Mouse (Mus musculus): ENCODE measurements at regions not wholly inside any gene's neighbourhood (a gene's known extent, or its start where the extent isn't known, plus 50 kb on each side); places are given as distances from the start of the nearest gene placed in this dataset.
A peak's percentile ranks its signal among the peaks of the same experiment; 100 is the strongest.

DNA sequence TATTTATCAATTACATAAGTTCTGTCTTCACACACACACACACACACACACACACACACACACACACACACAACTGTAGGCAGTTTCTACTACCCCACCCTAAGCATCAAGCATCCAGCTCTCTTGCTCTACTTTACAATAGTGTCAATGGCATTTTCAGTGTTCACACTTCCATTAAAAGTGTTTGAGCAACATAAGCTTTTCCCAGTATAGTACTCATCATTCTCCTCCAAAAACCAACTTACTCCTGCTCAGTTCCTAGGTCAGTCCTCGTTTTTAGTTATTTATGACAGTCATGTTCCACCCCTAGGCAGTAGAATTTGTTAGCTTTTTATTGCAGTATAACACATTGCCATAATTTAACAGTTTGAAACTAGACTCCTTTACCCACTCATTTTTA, 145.4 kb upstream of the Lrrc7 start:
- DNase-seq (ENCODE audit: inconsistent ontology term): no peak

DNA sequence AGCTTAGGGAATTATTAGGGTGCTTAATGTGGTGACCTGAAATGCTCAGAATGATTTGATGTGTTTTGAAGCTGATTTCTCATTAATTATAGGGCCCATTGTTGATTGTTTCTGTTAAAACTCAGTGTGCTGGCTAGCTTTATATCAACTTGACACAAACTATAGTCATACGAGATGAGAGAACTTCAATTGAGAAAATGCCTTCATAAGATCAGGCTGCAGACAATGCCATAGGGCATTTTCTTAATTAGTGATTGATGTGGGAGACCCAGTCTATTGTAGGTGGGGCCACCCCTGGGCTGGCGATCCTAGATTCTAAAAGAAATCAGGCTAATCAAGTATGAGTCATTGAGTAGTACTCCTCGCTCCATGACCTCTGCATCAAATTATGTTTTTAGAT, 132.9 kb upstream of the Lrrc7 start:
- DNase-seq (ENCODE audit: inconsistent ontology term): peak; percentile 61

DNA sequence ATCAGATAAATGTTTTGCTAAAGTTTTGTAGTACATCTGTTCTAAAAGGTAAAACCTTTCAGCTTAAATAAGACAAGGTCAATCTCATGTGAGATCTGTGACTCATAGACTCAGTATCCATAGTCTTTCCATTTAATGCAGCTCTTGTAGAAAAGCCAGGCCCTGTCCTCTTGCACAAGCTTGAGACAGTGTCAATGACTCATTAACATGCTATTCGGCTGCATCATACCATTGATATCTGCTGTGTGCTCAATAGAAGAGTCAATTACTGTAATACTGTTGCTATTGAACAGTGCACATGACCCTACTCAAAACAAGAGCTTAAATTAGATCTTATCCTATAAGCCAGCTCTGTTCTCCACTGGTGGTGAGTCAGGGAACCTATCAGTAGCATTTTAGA, 128.7 kb upstream of the Lrrc7 start:
- peak; percentile 79 for DNase-seq (ENCODE audit: inconsistent ontology term)

DNA sequence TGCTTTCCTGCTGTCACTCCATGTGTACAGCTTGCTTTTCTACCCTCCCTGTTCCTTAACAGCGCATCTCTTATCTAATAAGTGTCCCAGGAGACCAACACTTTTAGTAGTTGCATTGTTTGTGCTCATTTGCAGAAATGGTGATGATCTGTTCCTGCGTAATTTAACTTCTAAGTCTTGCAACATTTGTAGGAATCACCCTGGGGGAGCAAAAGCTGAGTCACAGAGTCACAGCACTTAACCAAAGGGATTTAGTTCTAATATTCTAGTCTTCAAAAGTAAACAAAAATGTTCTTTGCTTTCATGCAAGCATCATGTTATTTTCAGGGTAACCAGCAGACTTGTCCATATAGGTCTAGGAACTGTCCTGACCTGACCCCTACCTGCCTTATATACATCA, 83.7 kb upstream of the Lrrc7 start:
- no peak for DNase-seq (ENCODE audit: inconsistent ontology term)

Measured in Muller cell, postnatal 12 days (primary cell).